Comparison of ENCODE assay signal across 9 mouse cellular contexts in genomic region chr8:113984845-113985244, GRCm38 (mm10).
DNase-seq lines count a peak whose midpoint lies in the region; TF ChIP-seq lines count a peak whose summit lies in the region.
"Had no signal": no experiment of that assay in that cellular context is flagged by ENCODE, and none has a peak within 500 bp of the region (broad histone marks: within the 10 kb centered on the region; RNA-seq: fewer than 3 reads in every experiment).

No protein-coding gene starts in this region.

- intact Hi-C loops in heart, adult 2 months (cut with DNase I): loop anchor here (1.0 kb wide), 2 partner anchors 134 to 321 kb away; no protein-coding TSS in a partner anchor

- peak; percentile 94 for TF ChIP-seq CTCF in heart, adult 2 months (IDR thresholded peaks at IDR 0.05)
- peak; percentile 77; the same call in 1 of the 2 replicates for TF ChIP-seq CTCF in small intestine, adult 2 months (IDR thresholded peaks at IDR 0.05; ENCODE audit: extremely low read depth, insufficient read length, insufficient replicate concordance, low read depth, low read length)

- H3K27me3 ChIP-seq in heart, adult 2 months (ENCODE audit: control insufficient read depth, insufficient read depth, low read length): no peaks in the 10 kb centered on the region; the same call in 1 of the 2 replicates
- H3K27me3 ChIP-seq in heart, embryonic 10.5 days (ENCODE audit: insufficient read depth, poor library complexity, severe bottlenecking): peaks cover 47% of the 10 kb centered on the region
- H3K27me3 ChIP-seq in embryonic facial prominence, embryonic 10.5 days (replicated peaks; ENCODE audit: low read depth, poor library complexity, severe bottlenecking): peaks cover 23% of the 10 kb centered on the region
- H3K27me3 ChIP-seq in small intestine, adult 2 months (ENCODE audit: control insufficient read depth, insufficient read depth, low read length): no peaks in the 10 kb centered on the region

- no peaks in the 10 kb centered on the region for H3K79me2 ChIP-seq in heart, adult 2 months (replicated peaks; ENCODE audit: control insufficient read depth, insufficient read depth, low read length)

- no peaks in the 10 kb centered on the region for H3K9me3 ChIP-seq in heart, embryonic 10.5 days
- H3K9me3 ChIP-seq in embryonic facial prominence, embryonic 10.5 days: no peaks in the 10 kb centered on the region

- no peak for TF ChIP-seq POLR2A in heart, adult 2 months (IDR thresholded peaks at IDR 0.05; ENCODE audit: insufficient read depth, low read depth, low read length)
- no peak for TF ChIP-seq POLR2A in small intestine, adult 2 months (IDR thresholded peaks at IDR 0.05; ENCODE audit: low read depth, low read length)

- 0 out of 2 replicates have a peak, but pooled peaks have one; percentile 59 for TF ChIP-seq EP300 in heart, adult 2 months (IDR thresholded peaks at IDR 0.05; ENCODE audit: insufficient read depth, low read depth, low read length)

- 7% methylated on average over 10 of the region's 10 CpGs for WGBS in heart, adult 2 months
- WGBS in heart, embryonic 10.5 days: 6% methylated on average over 10 of the region's 10 CpGs
- WGBS in embryonic facial prominence, embryonic 10.5 days: 8% methylated on average over 10 of the region's 10 CpGs
- WGBS in small intestine, adult 2 months: 5% methylated on average over 10 of the region's 10 CpGs

- peak overlapping the region; percentile 51 for H3K27ac ChIP-seq in heart, adult 2 months
- H3K27ac ChIP-seq in heart, embryonic 10.5 days: no peak overlapping the region
- H3K27ac ChIP-seq in embryonic facial prominence, embryonic 10.5 days (replicated peaks): no peak overlapping the region; the same call in 1 of the 2 replicates
- no peak overlapping the region for H3K27ac ChIP-seq in small intestine, adult 2 months (ENCODE audit: insufficient read depth, low read depth, low read length)

- H3K9ac ChIP-seq in heart, adult 2 months (ENCODE audit: low read depth, low read length): no peak overlapping the region

- peak overlapping the region; percentile 2; the same call in 1 of the 2 replicates for H3K4me3 ChIP-seq in heart, adult 2 months
- no peak overlapping the region for H3K4me3 ChIP-seq in heart, embryonic 10.5 days
- 0 out of 2 replicates have a peak overlapping the region, but pooled peaks have one; percentile 15 for H3K4me3 ChIP-seq in embryonic facial prominence, embryonic 10.5 days
- H3K4me3 ChIP-seq in small intestine, adult 2 months (ENCODE audit: low read depth, low read length): no peak overlapping the region
- H3K4me3 ChIP-seq: megakaryocyte, embryonic 14.5 days had no signal

- no peaks in the 10 kb centered on the region; the same call in 1 of the 2 replicates for H3K4me1 ChIP-seq in heart, adult 2 months (ENCODE audit: control insufficient read depth, insufficient read depth, low read length)
- peaks cover 7% of the 10 kb centered on the region; the same call in 1 of the 2 replicates for H3K4me1 ChIP-seq in heart, embryonic 10.5 days
- H3K4me1 ChIP-seq in embryonic facial prominence, embryonic 10.5 days: peaks cover 41% of the 10 kb centered on the region
- no peaks in the 10 kb centered on the region for H3K4me1 ChIP-seq in small intestine, adult 2 months (ENCODE audit: control insufficient read depth, insufficient read depth, insufficient read length, low read length)

- H3K36me3 ChIP-seq in heart, adult 2 months (ENCODE audit: control insufficient read depth, insufficient read depth, low read length): no peaks in the 10 kb centered on the region
- H3K36me3 ChIP-seq in heart, embryonic 10.5 days: no peaks in the 10 kb centered on the region
- no peaks in the 10 kb centered on the region for H3K36me3 ChIP-seq in embryonic facial prominence, embryonic 10.5 days (replicated peaks)
- no peaks in the 10 kb centered on the region for H3K36me3 ChIP-seq in small intestine, adult 2 months (ENCODE audit: control insufficient read depth, insufficient read depth, low read length)

- DNase-seq in heart, adult 2 months: peak; percentile 36 to 68
- no peak for DNase-seq in heart, embryonic 10.5 days (ENCODE audit: low spot score)
- peak; percentile 58 to 73 for DNase-seq in adrenal gland, postnatal 36 days
- DNase-seq in embryonic facial prominence, embryonic 10.5 days (ENCODE audit: low spot score): peak; percentile 81
- peak; percentile 70 for DNase-seq in heart, postnatal 4 days
- DNase-seq in layer of hippocampus, adult 9-11 months: peak; percentile 10
- peak; percentile 46 for DNase-seq in lung, postnatal 25 days (ENCODE audit: low spot score)

Comparison
In these comparisons a context has a peak if more than half of its experiments do, and no peak if none do; other contexts are left out.
1. H3K4me3 ChIP-seq: peak in heart, adult 2 months (single experiment) and embryonic facial prominence, embryonic 10.5 days (single experiment); none in heart, embryonic 10.5 days (single experiment) and small intestine, adult 2 months (single experiment).